Mouse (Mus musculus): Measurements from ENCODE around the gene Rpl18. TPM values are rescaled to one million over a fixed set of nuclear protein-coding genes. Genes with fewer than 3 reads are reported as not detected.

The Rpl18 gene
- polyA plus RNA-seq (2017; shearing (Covaris generic)): 1,000 to 10,000 TPM; 2,369 to 2,427 TPM

- peak; percentile 90 for ATAC-seq
Observed at GRCm38 (mm10) chr7:45715090-45715708, at the start of gene Rpl18. TSS of gene Rpl18 (plus strand) at chr7:45715457.

- ATAC-seq: no peak
Observed at GRCm38 (mm10) chr7:45666161-45666560, 49.1 kb upstream of the Rpl18 start, which contains the start of gene Fut2. TSS of gene Fut2 (minus strand) at chr7:45666394.

- no peak for ATAC-seq
Observed at GRCm38 (mm10) chr7:45667761-45668160, 47.5 kb upstream of the Rpl18 start.

- ATAC-seq: no peak
Observed at GRCm38 (mm10) chr7:45668921-45669320, 46.3 kb upstream of the Rpl18 start.

- no peak for ATAC-seq
Observed at GRCm38 (mm10) chr7:45677627-45678295, 37.5 kb upstream of the Rpl18 start.

GRCm38 (mm10) chr7:45678513-45678912 lies 36.7 kb upstream of the Rpl18 start:
- ATAC-seq: no peak

GRCm38 (mm10) chr7:45679966-45680621 lies 35.2 kb upstream of the Rpl18 start:
- no peak for ATAC-seq

GRCm38 (mm10) chr7:45681046-45681736 lies 34.1 kb upstream of the Rpl18 start:
- peak; percentile 70 for ATAC-seq

- peak; percentile 80 for ATAC-seq
Observed at GRCm38 (mm10) chr7:45682144-45683126, 32.8 kb upstream of the Rpl18 start.

- ATAC-seq: no peak
Observed at GRCm38 (mm10) chr7:45683396-45684050, 31.7 kb upstream of the Rpl18 start, which contains the start of gene Ntn5. TSS of gene Ntn5 (plus strand) at chr7:45684022.

GRCm38 (mm10) chr7:45685811-45686210 lies 29.4 kb upstream of the Rpl18 start:
- no peak for ATAC-seq

GRCm38 (mm10) chr7:45686841-45687240 lies 28.4 kb upstream of the Rpl18 start:
- ATAC-seq: no peak

GRCm38 (mm10) chr7:45689099-45689498 lies 26.2 kb upstream of the Rpl18 start:
- no peak for ATAC-seq

- ATAC-seq: no peak
Observed at GRCm38 (mm10) chr7:45689800-45690199, 25.5 kb upstream of the Rpl18 start.

- no peak for ATAC-seq
Observed at GRCm38 (mm10) chr7:45692364-45692763, 22.9 kb upstream of the Rpl18 start.

- ATAC-seq: no peak
Observed at GRCm38 (mm10) chr7:45693921-45694591, 21.2 kb upstream of the Rpl18 start, which contains the start of gene Sec1. TSS of gene Sec1 (minus strand) at chr7:45694402.

GRCm38 (mm10) chr7:45695098-45695497 lies 20.2 kb upstream of the Rpl18 start:
- ATAC-seq: peak; percentile 37

GRCm38 (mm10) chr7:45697894-45698293 lies 17.4 kb upstream of the Rpl18 start:
- ATAC-seq: no peak

- ATAC-seq: no peak
Observed at GRCm38 (mm10) chr7:45699523-45700141, 15.6 kb upstream of the Rpl18 start, which contains the start of gene Car11. TSS of gene Car11 (plus strand) at chr7:45699843.
